16 mouse cellular contexts compared by ENCODE assay signal in genomic region chr3:153636094-153636803, GRCm38 (mm10).
DNase-seq lines count a peak whose midpoint lies in the region; ATAC-seq and TF ChIP-seq lines count a peak whose summit lies in the region.
"Had no signal": no experiment of that assay in that cellular context is flagged by ENCODE, and none has a peak within 500 bp of the region (broad histone marks: within the 10 kb centered on the region; RNA-seq: fewer than 3 reads in every experiment).

No protein-coding gene starts in this region.

- H3K4me1 ChIP-seq in kidney, postnatal 0 days (replicated peaks; ENCODE audit: insufficient read depth, low read length): 0 out of 2 replicates have a peak, but pooled peaks cover 4% of the 10 kb centered on the region
- H3K4me1 ChIP-seq in hindbrain, embryonic 16.5 days (ENCODE audit: control insufficient read depth, insufficient read depth, low read depth, low read length): no peaks in the 10 kb centered on the region

- H3K9ac ChIP-seq in kidney, postnatal 0 days (ENCODE audit: low read depth, low read length): no peak overlapping the region
- no peak overlapping the region for H3K9ac ChIP-seq in hindbrain, embryonic 16.5 days (ENCODE audit: low read depth, low read length)
- H3K9ac ChIP-seq: lung, embryonic 15.5 days had no signal

- no peak for DNase-seq in cerebellum, adult 8-10 months
- DNase-seq in kidney, postnatal 0 days (ENCODE audit: low spot score): peak; percentile 43
- no peak for DNase-seq in kidney, postnatal 10 days
- peak; percentile 88 for DNase-seq in R1 (ENCODE audit: low read depth, low spot score)
- no peak for DNase-seq in left cerebral cortex, postnatal 10 days (ENCODE audit: extremely low spot score in 1 of 2, low spot score in 2 of 2)
- no peak for DNase-seq in cerebellum, postnatal 25 days
- DNase-seq: cerebellum, adult 2 months; heart, adult 2 months; heart, postnatal 36 days; kidney, adult 8-10 months; right cerebral cortex, adult 18-20 months; thymus, adult 18-20 months had no signal

- 43% methylated on average over 2 of the region's 2 CpGs for WGBS in kidney, postnatal 0 days
- WGBS in hindbrain, embryonic 16.5 days: 63% methylated on average over 2 of the region's 2 CpGs

- no peaks in the 10 kb centered on the region for H3K36me3 ChIP-seq in kidney, postnatal 0 days (ENCODE audit: insufficient read depth, low read length)
- H3K36me3 ChIP-seq in hindbrain, embryonic 16.5 days (ENCODE audit: control insufficient read depth, insufficient read depth, low read length): no peaks in the 10 kb centered on the region
- H3K36me3 ChIP-seq: lung, embryonic 15.5 days; midbrain, embryonic 10.5 days had no signal

- no peak overlapping the region for H3K4me3 ChIP-seq in kidney, postnatal 0 days (replicated peaks; ENCODE audit: low read depth, low read length)
- H3K4me3 ChIP-seq in hindbrain, embryonic 16.5 days (ENCODE audit: low read length): no peak overlapping the region
- H3K4me3 ChIP-seq: heart, adult 2 months; lung, embryonic 15.5 days; midbrain, embryonic 10.5 days had no signal

- H3K27me3 ChIP-seq in kidney, postnatal 0 days (ENCODE audit: insufficient read depth, low read length): no peaks in the 10 kb centered on the region
- no peaks in the 10 kb centered on the region for H3K27me3 ChIP-seq in hindbrain, embryonic 16.5 days (replicated peaks; ENCODE audit: control insufficient read depth, insufficient read depth, low read length)
- H3K27me3 ChIP-seq: lung, embryonic 15.5 days had no signal

- H3K27ac ChIP-seq in kidney, postnatal 0 days: no peak overlapping the region
- H3K27ac ChIP-seq in hindbrain, embryonic 16.5 days (ENCODE audit: low read depth, low read length): 0 out of 2 replicates have a peak overlapping the region, but pooled peaks have one; percentile 9
- H3K27ac ChIP-seq: heart, adult 2 months; lung, embryonic 15.5 days; midbrain, embryonic 10.5 days had no signal

- no peaks in the 10 kb centered on the region for H3K9me3 ChIP-seq in kidney, postnatal 0 days (replicated peaks; ENCODE audit: low read length)
- no peaks in the 10 kb centered on the region for H3K9me3 ChIP-seq in hindbrain, embryonic 16.5 days (ENCODE audit: control insufficient read depth, low read length)
- H3K9me3 ChIP-seq: lung, embryonic 15.5 days; midbrain, embryonic 10.5 days had no signal

- no peak overlapping the region for H3K4me2 ChIP-seq in kidney, postnatal 0 days (ENCODE audit: low read length)
- no peak overlapping the region for H3K4me2 ChIP-seq in hindbrain, embryonic 16.5 days (ENCODE audit: low read length)
- H3K4me2 ChIP-seq: lung, embryonic 15.5 days had no signal

- intact Hi-C loops in left cerebral cortex, postnatal 10 days (cut with DNase I): no loop called here

- ATAC-seq in cerebellum, adult (ENCODE audit: insufficient number of reproducible peaks, low FRiP score, low TSS enrichment): 0 out of 2 replicates have a peak, but pooled peaks have one; percentile 54
- no peak for ATAC-seq in kidney, postnatal 0 days (replicated peaks; ENCODE audit: low FRiP score, low read depth)
- ATAC-seq in hindbrain, embryonic 16.5 days: no peak

- TF ChIP-seq CTCF in kidney, postnatal 0 days (IDR thresholded peaks at IDR 0.05; ENCODE audit: low read depth): no peak

Comparison
In these comparisons a context has a peak if more than half of its experiments do, and no peak if none do; other contexts are left out.
1. DNase-seq: peak in kidney, postnatal 0 days (single experiment) and R1 (single experiment); none in cerebellum, adult 8-10 months (single experiment), kidney, postnatal 10 days (single experiment), left cerebral cortex, postnatal 10 days (0 of 2) and cerebellum, postnatal 25 days (0 of 2).